Mouse (Mus musculus) cerebellum, adult 8-10 months (tissue): ENCODE measurements around the gene Olfr1451.
"Not testable (repeated sequence)": the region's sequence is repeated elsewhere in the genome, so short reads cannot be mapped to it uniquely, and the experiment has no call there.

Experiments used
- DNase-seq: peaks from one replicate; pipeline ENCODE4 v3.0.0; 2022

Gene Olfr1451

DNA sequence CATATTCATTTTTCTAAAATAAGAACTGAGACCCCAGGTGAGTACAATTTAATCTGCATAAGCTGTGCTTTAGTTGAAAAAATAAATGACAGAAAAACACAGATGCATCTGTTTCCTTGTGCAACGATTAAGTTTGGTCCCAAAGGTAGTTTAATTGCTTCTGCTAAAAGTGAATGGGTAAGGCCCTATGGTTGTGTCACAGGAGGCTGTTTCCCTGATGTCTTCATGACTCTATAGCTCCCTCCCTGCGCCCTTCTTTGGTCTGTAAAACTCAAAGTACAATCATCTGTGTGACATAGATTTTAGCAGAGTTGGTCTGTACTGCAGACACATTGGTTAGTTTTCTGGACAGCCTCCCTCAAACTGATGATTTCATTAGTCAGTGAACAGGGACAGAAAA is at the start of gene Olfr1451:
Olfr1451 (plus strand) TSS at position 301 of the 400 bp plus-strand sequence.
- no peak for DNase-seq

DNA sequence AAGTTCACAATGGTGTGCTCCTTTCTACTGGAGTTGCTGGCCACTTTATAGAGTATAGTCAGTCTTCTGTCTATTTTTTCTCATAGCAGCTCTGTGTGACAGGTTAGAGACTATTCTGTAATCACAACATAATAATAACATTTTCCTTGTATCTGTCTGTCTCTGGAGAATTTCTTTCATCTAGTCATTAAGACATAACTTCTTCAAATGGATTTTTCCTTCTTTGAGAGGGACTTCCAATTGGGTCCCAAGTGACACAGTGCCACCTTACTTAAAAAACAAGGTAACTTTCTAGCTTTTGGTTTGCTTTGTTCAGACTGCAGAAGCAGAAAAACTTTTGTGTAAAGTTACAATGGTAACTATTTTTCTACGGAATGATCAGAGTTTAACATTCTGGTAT is 44.9 kb upstream of the Olfr1451 start, which contains the start of gene Olfr1450:
Olfr1450 (plus strand) TSS at position 301 of the 400 bp plus-strand sequence.
- DNase-seq, result no peak

DNA sequence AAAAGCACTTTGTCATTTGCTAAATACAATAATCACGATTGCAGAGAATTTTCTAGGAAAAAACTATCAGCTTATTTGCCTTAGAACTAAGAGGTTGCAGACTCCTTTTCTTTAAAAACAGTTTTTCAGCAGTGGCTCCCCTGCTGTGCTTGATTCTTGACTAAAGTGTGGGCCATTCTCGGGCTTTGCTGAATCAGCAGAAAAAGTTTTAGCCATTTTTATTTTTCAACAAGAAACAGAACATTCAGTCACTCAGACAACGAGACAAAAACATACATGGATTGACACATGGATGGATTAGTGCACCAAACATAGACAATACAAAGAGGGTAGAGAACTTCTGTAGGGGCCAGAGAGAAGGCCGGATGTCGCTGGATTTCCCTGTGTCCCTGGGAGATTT is 24.7 kb upstream of the Olfr1451 start:
- not testable (repeated sequence) for DNase-seq

DNA sequence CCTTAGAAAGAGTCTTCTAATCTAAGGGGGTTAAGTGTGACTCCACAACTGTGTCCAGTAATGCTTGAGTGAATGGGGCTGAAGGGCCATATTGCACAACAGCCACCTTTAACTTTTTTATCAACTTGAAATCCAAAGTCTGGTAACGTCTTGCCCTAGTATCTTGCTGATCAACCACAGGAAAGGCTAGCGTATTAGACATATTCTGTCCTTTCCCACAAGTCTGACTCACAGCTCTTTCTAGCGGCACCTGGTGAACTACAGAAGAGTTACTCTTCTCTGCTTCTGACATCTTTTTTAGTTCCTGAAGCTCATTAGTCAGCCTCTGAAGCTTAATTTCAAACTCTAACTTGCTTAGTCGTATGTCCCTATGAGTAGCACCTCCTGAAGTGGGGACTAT is 2.5 kb upstream of the Olfr1451 start:
- DNase-seq, result not testable (repeated sequence)

DNA sequence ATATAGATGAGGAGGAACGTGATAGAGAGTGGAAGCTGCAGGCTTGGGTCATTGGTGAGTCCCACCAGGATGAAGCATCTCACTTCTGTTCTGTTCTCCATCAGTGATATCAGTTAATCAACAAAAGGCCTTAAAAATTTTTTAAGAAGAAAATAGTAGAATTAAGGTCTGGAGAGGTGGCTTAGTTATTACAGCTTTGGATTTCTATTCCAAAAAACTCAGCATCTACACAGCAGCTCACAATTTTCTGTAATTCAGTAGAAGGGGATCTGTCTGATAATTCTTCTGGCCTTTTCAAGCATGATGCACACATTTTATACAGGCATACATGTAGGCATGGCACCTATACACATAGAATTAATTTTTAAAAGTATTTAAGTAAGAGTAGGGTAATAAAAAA is 33.4 kb downstream of the Olfr1451 start, which contains the start of gene Olfr1453:
Olfr1453 (minus strand) TSS at position 101 of the 400 bp plus-strand sequence.
- no peak for DNase-seq
